8 mouse cellular contexts compared by ENCODE assay signal in the genomic region with DNA sequence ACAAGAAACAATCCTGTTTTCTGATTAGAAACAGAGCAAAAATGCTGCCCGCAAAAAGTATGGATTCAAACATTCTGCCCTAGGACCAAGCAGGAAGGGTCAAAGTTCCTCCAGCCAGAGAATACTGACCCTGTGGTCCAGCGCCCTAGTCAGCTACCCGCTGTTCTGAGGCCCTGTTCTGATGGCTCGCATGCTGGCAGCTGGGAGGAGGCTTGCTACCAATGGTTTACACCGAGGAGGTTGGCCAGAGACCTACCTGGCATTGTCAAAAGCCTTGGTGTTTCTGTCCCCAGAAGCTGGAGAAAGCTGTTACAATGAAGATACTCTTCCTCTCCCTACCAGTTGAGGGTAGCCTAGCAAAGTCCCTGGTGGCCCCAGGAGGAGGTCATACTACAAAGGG. TPM values are rescaled to one million over a fixed set of nuclear protein-coding genes. Genes with fewer than 3 reads are reported as not detected.
A peak's percentile ranks its signal among the peaks of the same experiment; 100 is the strongest.
DNase-seq lines count a peak whose midpoint lies in the region; ATAC-seq and TF ChIP-seq lines count a peak whose summit lies in the region.
"Had no signal": no experiment of that assay in that cellular context is flagged by ENCODE, and none has a peak within 500 bp of the region (broad histone marks: within the 10 kb centered on the region; RNA-seq: fewer than 3 reads in every experiment).

No protein-coding gene starts in this region.

- H3K4me3 ChIP-seq in layer of hippocampus, adult 2 months: peak overlapping the region; percentile 85
- H3K4me3 ChIP-seq in forebrain, embryonic 11.5 days (ENCODE audit: low read depth, low read length): no peak overlapping the region
- H3K4me3 ChIP-seq in intestine, embryonic 15.5 days (replicated peaks): peak overlapping the region; percentile 88; the same call in 1 of the 2 replicates
- no peak overlapping the region for H3K4me3 ChIP-seq in midbrain, postnatal 0 days (ENCODE audit: low read depth, low read length)

- no peaks in the 10 kb centered on the region for H3K9me3 ChIP-seq in forebrain, embryonic 11.5 days (ENCODE audit: control insufficient read depth, low read length)
- H3K9me3 ChIP-seq in intestine, embryonic 15.5 days: no peaks in the 10 kb centered on the region
- H3K9me3 ChIP-seq in midbrain, postnatal 0 days (ENCODE audit: low read length): no peaks in the 10 kb centered on the region

- H3K9ac ChIP-seq in forebrain, embryonic 11.5 days (ENCODE audit: low read length): no peak overlapping the region; the same call in 1 of the 2 replicates
- H3K9ac ChIP-seq in intestine, embryonic 15.5 days: no peak overlapping the region
- H3K9ac ChIP-seq in midbrain, postnatal 0 days (replicated peaks; ENCODE audit: low read length, poor library complexity, severe bottlenecking): no peak overlapping the region

- intact Hi-C loops in left cerebral cortex, postnatal 36 days (cut with DNase I): loop anchor here (10.0 kb wide), 1 partner anchor 619 kb away; no protein-coding TSS in a partner anchor

- peak overlapping the region; percentile 0; the same call in 1 of the 2 replicates for H3K4me2 ChIP-seq in forebrain, embryonic 11.5 days (ENCODE audit: low read depth, low read length, severe bottlenecking)
- peak overlapping the region; percentile 79 for H3K4me2 ChIP-seq in intestine, embryonic 15.5 days (replicated peaks)
- peak overlapping the region; percentile 99; the same call in 1 of the 2 replicates for H3K4me2 ChIP-seq in midbrain, postnatal 0 days (ENCODE audit: low read depth, low read length, poor library complexity, severe bottlenecking)

- ATAC-seq in forebrain, embryonic 11.5 days (replicated peaks; ENCODE audit: low FRiP score): no peak
- ATAC-seq in intestine, embryonic 15.5 days: no peak
- no peak for ATAC-seq in midbrain, postnatal 0 days (ENCODE audit: low FRiP score)

- no peak for DNase-seq in layer of hippocampus, adult 2 months (ENCODE audit: low spot score in 2 of 2)
- DNase-seq in layer of hippocampus, postnatal 10 days (ENCODE audit: low spot score in 2 of 2): no peak
- no peak for DNase-seq in forebrain, embryonic 11.5 days (ENCODE audit: low spot score)
- DNase-seq in midbrain, postnatal 0 days (ENCODE audit: low spot score): no peak
- DNase-seq in adrenal gland, adult 18-20 months (ENCODE audit: low spot score in 2 of 2): no peak
- DNase-seq in left cerebral cortex, postnatal 36 days (ENCODE audit: low spot score in 2 of 2): no peak
- DNase-seq: right cerebral cortex, postnatal 4 days had no signal

- no peaks in the 10 kb centered on the region for H3K36me3 ChIP-seq in forebrain, embryonic 11.5 days (ENCODE audit: control insufficient read depth, insufficient read depth, low read length)
- no peaks in the 10 kb centered on the region for H3K36me3 ChIP-seq in intestine, embryonic 15.5 days
- H3K36me3 ChIP-seq in midbrain, postnatal 0 days (ENCODE audit: insufficient read depth, low read length): no peaks in the 10 kb centered on the region

- H3K4me1 ChIP-seq in forebrain, embryonic 11.5 days (replicated peaks; ENCODE audit: control insufficient read depth, insufficient read depth, low read length): peaks cover 39% of the 10 kb centered on the region
- peaks cover 68% of the 10 kb centered on the region for H3K4me1 ChIP-seq in intestine, embryonic 15.5 days (replicated peaks)
- H3K4me1 ChIP-seq in midbrain, postnatal 0 days (ENCODE audit: insufficient read depth, low read length): peaks cover 9% of the 10 kb centered on the region

- H3K27me3 ChIP-seq in forebrain, embryonic 11.5 days (ENCODE audit: control insufficient read depth, insufficient read depth, low read length): no peaks in the 10 kb centered on the region
- H3K27me3 ChIP-seq in intestine, embryonic 15.5 days (replicated peaks): no peaks in the 10 kb centered on the region
- no peaks in the 10 kb centered on the region for H3K27me3 ChIP-seq in midbrain, postnatal 0 days (ENCODE audit: insufficient read depth, low read length)

- 67% methylated on average over 5 of the region's 5 CpGs for WGBS in forebrain, embryonic 11.5 days
- 71% methylated on average over 5 of the region's 5 CpGs for WGBS in intestine, embryonic 15.5 days
- 60% methylated on average over 5 of the region's 5 CpGs for WGBS in midbrain, postnatal 0 days

- no peak for TF ChIP-seq CTCF in layer of hippocampus, adult 2 months (conservative IDR thresholded peaks at IDR 0.05)
- no peak for TF ChIP-seq CTCF in midbrain, postnatal 0 days (IDR thresholded peaks at IDR 0.05)

- H3K27ac ChIP-seq in layer of hippocampus, adult 2 months: peak overlapping the region; percentile 90; the same call in 1 of the 2 replicates
- no peak overlapping the region for H3K27ac ChIP-seq in forebrain, embryonic 11.5 days (ENCODE audit: low read depth, low read length)
- H3K27ac ChIP-seq in intestine, embryonic 15.5 days: no peak overlapping the region; the same call in 1 of the 2 replicates
- no peak overlapping the region for H3K27ac ChIP-seq in midbrain, postnatal 0 days (ENCODE audit: low read depth, low read length)

RNA-seq across cellular contexts. Expression of gene Smad3, which starts 3.8 kb away (rescaled TPM):
- 10 to 100 TPM; 48.7 to 49.6 TPM for total RNA-seq in layer of hippocampus, adult 2 months (2021)
- total RNA-seq in layer of hippocampus, postnatal 10 days (2021): 10 to 100 TPM; 12.2 to 14.2 TPM
- polyA plus RNA-seq in forebrain, embryonic 11.5 days (2014; fragmentation: Nextera tagmentation; extraction: Ambion mirVana): 16.6 and 17.9 TPM in 2 replicates
- polyA plus RNA-seq in intestine, embryonic 15.5 days (2015; fragmentation: Nextera tagmentation; extraction: Ambion mirVana): 14.8 and 15.3 TPM in 2 replicates
- 13.2 and 20.6 TPM in 2 replicates for total RNA-seq in midbrain, postnatal 0 days (2014; rRNA removed)
- polyA plus RNA-seq in midbrain, postnatal 0 days (2015; fragmentation: Nextera tagmentation; extraction: Ambion mirVana): 4.0 TPM in 2 replicates
- 10 to 100 TPM; 24.6 to 25.2 TPM for total RNA-seq in adrenal gland, adult 18-20 months (2021)
- total RNA-seq in left cerebral cortex, postnatal 36 days (2021): 10 to 100 TPM; 45.2 to 71.2 TPM

Comparison
In these comparisons a context has a peak if more than half of its experiments do, and no peak if none do; other contexts are left out.
1. H3K4me3 ChIP-seq: peak in layer of hippocampus, adult 2 months (single experiment) and intestine, embryonic 15.5 days (single experiment); none in forebrain, embryonic 11.5 days (single experiment) and midbrain, postnatal 0 days (single experiment).
2. H3K4me2 ChIP-seq: peak in every context shown above with its lines; median percentile 99 in midbrain, postnatal 0 days; 79 in intestine, embryonic 15.5 days; 0 in forebrain, embryonic 11.5 days.